Mouse (Mus musculus) hindbrain, embryonic 14.5 days (tissue): ENCODE results near the gene Ccdc148. TPM values are rescaled to one million over a fixed set of nuclear protein-coding genes. Genes with fewer than 3 reads are reported as not detected.

Source experiments
- ATAC-seq: fragments of 200-750 bp; cut with Nextera tagmentation; 2 replicates; pipeline ENCODE4 v1.8.0; 2017; ENCODE audit warnings: moderate number of reproducible peaks, mild to moderate bottlenecking, moderate TSS enrichment, moderate library complexity; ENCODE audit not compliant: low FRiP score
- DNase-seq: peaks from one replicate; pipeline ENCODE4 v3.0.0-alpha.2; 2015; ENCODE audit warnings: low spot score
- H3K27ac ChIP-seq: fragments of 300-500 bp; sonication (generic); 2 replicates; pipeline ENCODE4 v1.5.1; 2014; ENCODE audit warnings: mild to moderate bottlenecking, moderate library complexity
- H3K27me3 ChIP-seq: fragments of 300-500 bp; sonication (generic); 2 replicates; pipeline ENCODE4 v1.6.1; 2014; ENCODE audit warnings: mild to moderate bottlenecking, low read length, mixed read lengths; ENCODE audit not compliant: control insufficient read depth, insufficient read depth
- H3K36me3 ChIP-seq: fragments of 300-500 bp; sonication (generic); replicated peaks from 2 replicates; pipeline ENCODE4 v1.6.1; 2014; ENCODE audit not compliant: control insufficient read depth, insufficient read depth
- H3K4me1 ChIP-seq: fragments of 300-500 bp; sonication (generic); replicated peaks from 2 replicates; pipeline ENCODE4 v1.6.1; 2014; ENCODE audit warnings: antibody characterized with exemption, low read length, mixed read lengths; ENCODE audit not compliant: control insufficient read depth, insufficient read depth
- H3K4me2 ChIP-seq: fragments of 300-500 bp; sonication (generic); replicated peaks from 2 replicates; pipeline ENCODE4 v1.6.1; 2014; ENCODE audit warnings: mild to moderate bottlenecking, moderate library complexity
- H3K4me3 ChIP-seq: fragments of 300-500 bp; sonication (generic); replicated peaks from 2 replicates; pipeline ENCODE4 v1.5.1; 2014; ENCODE audit warnings: mild to moderate bottlenecking, low read length
- H3K9ac ChIP-seq: fragments of 300-500 bp; sonication (generic); 2 replicates; pipeline ENCODE4 v1.6.1; 2014
- H3K9me3 ChIP-seq: fragments of 300-500 bp; sonication (generic); 2 replicates; pipeline ENCODE4 v1.6.1; 2016; ENCODE audit warnings: low read length; ENCODE audit not compliant: control insufficient read depth
- WGBS: fragments of 180-500 bp; shearing (Covaris S2); extraction: QIAGEN DNeasy Blood & Tissue Kit; methylation state at CpG from one replicate; pipeline ENCODE4 v1.1.7; 2014; 5-methylcytosine and 5-hydroxymethylcytosine counted together
- polyA plus RNA-seq: library from polyadenylated mRNA; unstranded; fragments of >200 nt; fragmentation: Nextera tagmentation; extraction: Ambion mirVana; gene quantifications from 2 replicates; pipeline ENCODE4 v1.2.1, GENCODE M21; 2014

Gene Ccdc148
- polyA plus RNA-seq, 1 experiment from 2014 or later = 3.4 TPM

GRCm38 (mm10) chr2:59199476-59199976 is 39.0 kb upstream of the Ccdc148 start:
- WGBS = 95% methylated on average over 5 of the region's 5 CpGs
- H3K36me3 ChIP-seq = no peaks in the 10 kb centered on the region

DNA sequence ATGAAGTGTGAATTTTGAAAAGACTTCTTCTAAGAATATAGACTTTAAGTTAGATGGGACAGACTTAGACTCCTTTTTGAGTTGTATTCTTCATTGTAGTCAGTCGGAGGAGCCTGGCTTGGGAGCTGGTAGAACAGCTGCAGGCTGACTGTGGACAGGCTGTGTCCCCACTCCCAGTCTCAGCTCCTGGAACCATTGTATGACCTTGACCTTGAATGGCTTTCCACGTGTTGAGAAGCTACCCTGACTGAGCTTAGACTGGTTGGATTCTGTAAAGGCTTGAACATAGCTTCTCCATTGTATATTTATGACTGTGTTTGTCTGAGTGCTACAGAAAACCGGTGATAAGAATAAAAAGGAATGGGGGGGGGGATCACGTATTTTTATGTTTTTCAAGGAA is 36.7 kb upstream of the Ccdc148 start:
- DNase-seq (no peak), ATAC-seq (no peak)
- no peak overlapping the region for H3K9ac ChIP-seq
- no peaks in the 10 kb centered on the region for H3K36me3 ChIP-seq
- no peaks in the 10 kb centered on the region for H3K9me3 ChIP-seq
- no peaks in the 10 kb centered on the region for H3K27me3 ChIP-seq
- H3K27ac ChIP-seq = no peak overlapping the region
- no peaks in the 10 kb centered on the region for H3K4me1 ChIP-seq
- no peak overlapping the region for H3K4me2 ChIP-seq
- WGBS = 88% methylated on average over 4 of the region's 4 CpGs
- H3K4me3 ChIP-seq = no peak overlapping the region

More at GRCm38 (mm10) chr2:59199476-59199976, 39.0 kb upstream of the Ccdc148 start:
- DNase-seq (no peak), ATAC-seq (no peak)
- no peak overlapping the region for H3K27ac ChIP-seq
- no peaks in the 10 kb centered on the region for H3K4me1 ChIP-seq
- no peaks in the 10 kb centered on the region for H3K27me3 ChIP-seq
- H3K4me3 ChIP-seq = no peak overlapping the region
- no peak overlapping the region for H3K4me2 ChIP-seq
- H3K9ac ChIP-seq = no peak overlapping the region
- H3K9me3 ChIP-seq = no peaks in the 10 kb centered on the region

DNA sequence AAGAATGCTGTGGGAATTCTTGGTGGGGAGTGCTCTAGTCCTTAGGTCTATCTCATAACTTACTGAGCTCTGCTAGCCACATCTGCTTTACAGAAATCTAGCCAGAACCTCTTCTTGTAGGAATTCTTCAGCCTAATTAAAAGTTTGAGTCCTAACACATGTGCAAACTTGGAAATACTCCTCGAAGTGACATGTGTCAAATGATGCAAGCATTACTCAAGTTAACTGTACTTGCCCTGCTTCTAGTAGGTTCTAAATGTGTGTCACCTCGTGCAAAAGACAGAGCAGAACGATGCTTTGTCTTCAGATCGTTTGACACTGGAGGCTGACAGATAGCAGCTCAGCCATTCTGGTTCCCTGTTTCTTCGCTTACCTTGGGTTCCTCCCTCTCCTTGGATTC is 32.6 kb upstream of the Ccdc148 start:
- H3K4me1 ChIP-seq = peaks cover 5% of the 10 kb centered on the region
- no peaks in the 10 kb centered on the region for H3K36me3 ChIP-seq
- H3K9me3 ChIP-seq = no peaks in the 10 kb centered on the region
- WGBS = 88% methylated on average over 5 of the region's 5 CpGs
- H3K4me3 ChIP-seq = no peak overlapping the region
- H3K27ac ChIP-seq = no peak overlapping the region
- H3K9ac ChIP-seq = no peak overlapping the region
- no peak overlapping the region for H3K4me2 ChIP-seq
- ATAC-seq (no peak), DNase-seq (no peak)
- no peaks in the 10 kb centered on the region for H3K27me3 ChIP-seq

GRCm38 (mm10) chr2:59191466-59191865 is 31.0 kb upstream of the Ccdc148 start:
- WGBS = 67% methylated on average over 8 of the region's 8 CpGs
- H3K27ac ChIP-seq = no peak overlapping the region
- H3K36me3 ChIP-seq = no peaks in the 10 kb centered on the region
- H3K4me3 ChIP-seq = no peak overlapping the region
- ATAC-seq = peak; percentile 28
- no peaks in the 10 kb centered on the region for H3K27me3 ChIP-seq
- H3K4me1 ChIP-seq = peaks cover 5% of the 10 kb centered on the region
- no peak overlapping the region for H3K4me2 ChIP-seq
- H3K9ac ChIP-seq = no peak overlapping the region
- H3K9me3 ChIP-seq = no peaks in the 10 kb centered on the region
- no peak for DNase-seq

- H3K9me3 ChIP-seq = no peaks in the 10 kb centered on the region
- DNase-seq (no peak), ATAC-seq (no peak)
- no peaks in the 10 kb centered on the region for H3K27me3 ChIP-seq
- no peak overlapping the region for H3K4me2 ChIP-seq
- no peak overlapping the region; the same call in 1 of the 2 replicates for H3K27ac ChIP-seq
- no peak overlapping the region for H3K9ac ChIP-seq
- H3K4me1 ChIP-seq = peaks cover 5% of the 10 kb centered on the region
- H3K4me3 ChIP-seq = no peak overlapping the region
- WGBS = 87% methylated on average over 10 of the region's 10 CpGs
- H3K36me3 ChIP-seq = no peaks in the 10 kb centered on the region
These were observed 29.7 kb upstream of the Ccdc148 start for GRCm38 (mm10) chr2:59190186-59190585.

GRCm38 (mm10) chr2:59189661-59190185 is 29.2 kb upstream of the Ccdc148 start:
- WGBS = 80% methylated on average over 5 of the region's 5 CpGs
- ATAC-seq (no peak), DNase-seq (no peak)
- no peaks in the 10 kb centered on the region for H3K27me3 ChIP-seq
- no peak overlapping the region for H3K27ac ChIP-seq
- H3K9ac ChIP-seq = no peak overlapping the region
- no peaks in the 10 kb centered on the region for H3K9me3 ChIP-seq
- no peak overlapping the region for H3K4me2 ChIP-seq
- H3K36me3 ChIP-seq = no peaks in the 10 kb centered on the region
- peaks cover 5% of the 10 kb centered on the region for H3K4me1 ChIP-seq
- H3K4me3 ChIP-seq = no peak overlapping the region

GRCm38 (mm10) chr2:59188306-59188705 is 27.8 kb upstream of the Ccdc148 start:
- DNase-seq (no peak), ATAC-seq (no peak)
- H3K27ac ChIP-seq = no peak overlapping the region
- WGBS = 91% methylated on average over 8 of the region's 8 CpGs
- peaks cover 5% of the 10 kb centered on the region for H3K4me1 ChIP-seq
- H3K36me3 ChIP-seq = no peaks in the 10 kb centered on the region
- no peaks in the 10 kb centered on the region for H3K9me3 ChIP-seq
- H3K27me3 ChIP-seq = no peaks in the 10 kb centered on the region
- H3K4me2 ChIP-seq = no peak overlapping the region
- H3K4me3 ChIP-seq = no peak overlapping the region
- no peak overlapping the region for H3K9ac ChIP-seq

DNA sequence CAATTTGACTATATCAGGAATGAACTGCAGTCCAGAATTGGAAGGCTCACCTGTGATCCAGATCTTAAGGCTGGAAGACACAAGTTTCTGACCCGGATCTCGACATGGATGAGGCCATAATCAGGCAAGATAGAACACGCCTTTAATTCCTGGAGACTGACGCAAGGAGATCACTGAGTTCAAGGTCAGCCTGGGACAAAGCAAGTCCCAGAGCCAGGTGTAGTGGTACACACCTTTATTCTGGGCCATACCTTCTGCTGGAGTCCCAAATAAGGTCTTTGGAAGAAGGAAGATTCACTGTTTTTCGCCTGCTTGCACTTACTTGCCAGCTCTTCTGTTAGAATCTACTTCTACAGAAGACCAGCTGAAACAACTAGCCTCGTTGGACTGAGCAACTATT is 26.5 kb upstream of the Ccdc148 start:
- 97% methylated on average over 6 of the region's 6 CpGs for WGBS
- Histone ChIP-seq H3K4me2 (no peak overlapping the region), H3K27me3 (no peaks in the 10 kb centered on the region), H3K9me3 (no peaks in the 10 kb centered on the region), H3K36me3 (no peaks in the 10 kb centered on the region), H3K4me3 (no peak overlapping the region), H3K4me1 (peaks cover 5% of the 10 kb centered on the region), H3K9ac (no peak overlapping the region), H3K27ac (no peak overlapping the region)
- DNase-seq = no peak
- ATAC-seq = no peak

DNA sequence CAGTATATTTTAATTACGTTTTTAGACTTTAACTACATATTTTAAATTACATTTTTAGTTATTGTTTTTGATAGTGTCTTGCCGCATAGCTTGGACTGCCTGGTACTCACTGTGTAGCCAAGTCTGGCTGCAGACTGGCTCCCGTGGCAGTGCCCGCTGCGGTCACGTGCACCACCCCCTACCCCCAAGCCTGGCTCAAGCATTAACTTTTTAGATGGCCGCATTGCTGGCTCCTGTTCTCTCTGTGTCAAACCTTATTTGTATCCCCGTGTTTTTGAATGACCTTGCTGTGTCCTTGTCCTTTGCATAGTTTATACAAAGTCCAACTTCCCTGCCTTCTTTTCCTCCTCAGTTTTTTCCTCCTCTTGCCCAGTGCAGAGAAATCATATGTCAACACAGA is 25.6 kb upstream of the Ccdc148 start:
- WGBS = 94% methylated on average over 8 of the region's 8 CpGs
- H3K27me3 ChIP-seq = no peaks in the 10 kb centered on the region

More for the DNA sequence above, 25.6 kb upstream of the Ccdc148 start:
- no peak for DNase-seq
- Histone ChIP-seq H3K9me3 (no peaks in the 10 kb centered on the region), H3K9ac (no peak overlapping the region), H3K36me3 (no peaks in the 10 kb centered on the region), H3K4me3 (no peak overlapping the region), H3K4me1 (peaks cover 5% of the 10 kb centered on the region), H3K4me2 (no peak overlapping the region), H3K27ac (no peak overlapping the region)
- ATAC-seq = no peak
